Mouse (Mus musculus) small intestine, adult 2 months (tissue): Measurements from ENCODE around the gene Agmo.

Experiments
- CTCF ChIP-seq: fragments of 200-500 bp; IDR thresholded peaks from 2 replicates; pipeline ENCODE4 v1.5.1; 2012; ENCODE audit warnings: low read depth, mild to moderate bottlenecking, control low read depth, inconsistent platforms, low read length, moderate library complexity, mixed read lengths; ENCODE audit not compliant: insufficient replicate concordance, insufficient read length; ENCODE audit errors: extremely low read depth
- POLR2A ChIP-seq: fragments of 200-500 bp; IDR thresholded peaks from 2 replicates; pipeline ENCODE4 v1.6.1; 2012; ENCODE audit warnings: low read depth, mild to moderate bottlenecking, control low read depth, inconsistent platforms, low read length, moderate library complexity

DNA sequence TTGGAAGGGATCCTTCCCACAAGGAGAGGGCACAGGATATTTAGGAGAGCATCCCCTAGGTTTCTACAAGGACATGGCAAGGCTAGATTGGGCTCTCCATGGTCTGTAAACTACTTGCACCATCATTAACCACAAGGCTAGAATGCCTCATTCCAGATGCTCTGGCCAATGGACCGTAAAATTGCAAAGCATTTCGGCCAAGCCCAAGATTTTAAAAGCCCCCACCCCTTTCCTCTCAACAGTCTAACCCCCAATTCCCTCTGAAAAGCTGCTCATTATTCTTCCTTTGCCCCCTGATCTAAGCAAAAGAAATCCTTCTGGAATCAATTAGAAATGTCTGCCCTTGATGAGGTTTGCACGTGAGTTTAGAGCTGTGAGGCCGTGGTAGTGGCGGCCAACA, 185.3 kb downstream of the Agmo start:
- TF ChIP-seq POLR2A (no peak), CTCF (no peak)
